ENCODE assay signal across 13 mouse cellular contexts in genomic region chr16:31165907-31166306, GRCm38 (mm10). TPM values are rescaled to one million over a fixed set of nuclear protein-coding genes. Genes with fewer than 3 reads are reported as not detected.
DNase-seq lines count a peak whose midpoint lies in the region; ATAC-seq and TF ChIP-seq lines count a peak whose summit lies in the region.
"Had no signal": no experiment of that assay in that cellular context is flagged by ENCODE, and none has a peak within 500 bp of the region (broad histone marks: within the 10 kb centered on the region; RNA-seq: fewer than 3 reads in every experiment).

No protein-coding gene starts in this region.

- no peak for ATAC-seq in kidney, embryonic 15.5 days (replicated peaks; ENCODE audit: low FRiP score)
- no peak for ATAC-seq in limb, embryonic 15.5 days (ENCODE audit: insufficient number of reproducible peaks, low FRiP score, low TSS enrichment, low read depth)
- ATAC-seq: activated CD4-positive, CD25-positive, alpha-beta regulatory T cell, adult 4 months had no signal

- H3K27ac ChIP-seq in kidney, embryonic 15.5 days, result no peak overlapping the region
- peak overlapping the region; percentile 22 for H3K27ac ChIP-seq in limb, embryonic 15.5 days
- no peak overlapping the region for H3K27ac ChIP-seq in thymus, adult 2 months (ENCODE audit: control insufficient read depth, insufficient read depth, low read length)

- H3K36me3 ChIP-seq in kidney, embryonic 15.5 days, result no peaks in the 10 kb centered on the region
- no peaks in the 10 kb centered on the region for H3K36me3 ChIP-seq in limb, embryonic 15.5 days
- no peaks in the 10 kb centered on the region for H3K36me3 ChIP-seq in thymus, adult 2 months (ENCODE audit: control insufficient read depth, insufficient read depth, low read length)

- no peaks in the 10 kb centered on the region for H3K27me3 ChIP-seq in kidney, embryonic 15.5 days
- no peaks in the 10 kb centered on the region for H3K27me3 ChIP-seq in limb, embryonic 15.5 days
- H3K27me3 ChIP-seq in thymus, adult 2 months (ENCODE audit: control insufficient read depth, insufficient read depth, low read length), result no peaks in the 10 kb centered on the region

- peaks cover 19% of the 10 kb centered on the region for H3K4me1 ChIP-seq in kidney, embryonic 15.5 days
- H3K4me1 ChIP-seq in limb, embryonic 15.5 days, result peaks cover 13% of the 10 kb centered on the region
- H3K4me1 ChIP-seq in thymus, adult 2 months (replicated peaks; ENCODE audit: control insufficient read depth, insufficient read depth, low read length), result no peaks in the 10 kb centered on the region; the same call in 1 of the 2 replicates

- TF ChIP-seq POLR2A in thymus, adult 2 months (IDR thresholded peaks at IDR 0.05; ENCODE audit: control insufficient read depth, extremely low read depth, insufficient read depth, low read length, poor library complexity), result no peak

- 61% methylated on average over 4 of the region's 4 CpGs for WGBS in kidney, embryonic 15.5 days
- WGBS in limb, embryonic 15.5 days, result 59% methylated on average over 4 of the region's 4 CpGs
- WGBS in thymus, adult 2 months, result 96% methylated on average over 4 of the region's 4 CpGs

- H3K9ac ChIP-seq in kidney, embryonic 15.5 days, result no peak overlapping the region
- no peak overlapping the region for H3K9ac ChIP-seq in limb, embryonic 15.5 days

- H3K9me3 ChIP-seq in kidney, embryonic 15.5 days (replicated peaks), result no peaks in the 10 kb centered on the region
- H3K9me3 ChIP-seq in limb, embryonic 15.5 days, result no peaks in the 10 kb centered on the region

- no peak overlapping the region for H3K4me3 ChIP-seq in kidney, embryonic 15.5 days (replicated peaks)
- no peak overlapping the region for H3K4me3 ChIP-seq in limb, embryonic 15.5 days
- no peak overlapping the region for H3K4me3 ChIP-seq in thymus, adult 2 months (ENCODE audit: control insufficient read depth, insufficient read depth, low read length)

- H3K4me2 ChIP-seq in kidney, embryonic 15.5 days, result no peak overlapping the region
- no peak overlapping the region for H3K4me2 ChIP-seq in limb, embryonic 15.5 days

- no peak for TF ChIP-seq CTCF in thymus, adult 2 months (IDR thresholded peaks at IDR 0.05; ENCODE audit: borderline replicate concordance, control insufficient read depth, extremely low read depth, insufficient read depth, low read length, poor library complexity)

- peak; percentile 62 for DNase-seq in adrenal gland, adult 2 months
- no peak for DNase-seq in adrenal gland, postnatal 4 days (ENCODE audit: low spot score in 2 of 2)
- DNase-seq in kidney, adult 9 months, result peak; percentile 9
- DNase-seq in adrenal gland, adult 8-10 months, result peak; percentile 29
- DNase-seq in urinary bladder, adult 2 months (ENCODE audit: low spot score), result no peak
- DNase-seq in thymus, adult 2 months, result no peak
- DNase-seq: gastrocnemius, postnatal 10 days; heart, postnatal 36 days; kidney, postnatal 36 days; thymus, adult 18-20 months had no signal

RNA-seq across cellular contexts. Expression of gene Acap2, which starts 35.1 kb away (rescaled TPM):
- 10 to 100 TPM; 31.9 to 40.2 TPM for total RNA-seq in adrenal gland, adult 2 months (2021)
- 8.3 and 9.6 TPM in 2 replicates for polyA plus RNA-seq in adrenal gland, adult 2 months (2012; rRNA removed)
- total RNA-seq in adrenal gland, postnatal 4 days (2021), result 10 to 100 TPM; 49.8 to 49.9 TPM
- polyA plus RNA-seq in kidney, embryonic 15.5 days (2015; fragmentation: Nextera tagmentation; extraction: Ambion mirVana), result 17.6 and 17.7 TPM in 2 replicates
- 10 to 100 TPM; 38.4 to 54.5 (median 46.0) TPM for total RNA-seq in adrenal gland, adult 8-10 months (2022)
- polyA plus RNA-seq in limb, embryonic 15.5 days (2015; fragmentation: Nextera tagmentation; extraction: Ambion mirVana), result 24.8 and 26.5 TPM in 2 replicates
- 40.7 and 42.0 TPM in 2 replicates for polyA plus RNA-seq in urinary bladder, adult 2 months (2012; rRNA removed)
- polyA plus RNA-seq in thymus, adult 2 months (2012; rRNA removed), result 21.4 and 25.5 TPM in 2 replicates

Comparison
In these comparisons a context has a peak if more than half of its experiments do, and no peak if none do; other contexts are left out.
1. DNase-seq: peak in adrenal gland, adult 2 months (single experiment), kidney, adult 9 months (single experiment) and adrenal gland, adult 8-10 months (single experiment); none in adrenal gland, postnatal 4 days (0 of 2), urinary bladder, adult 2 months (single experiment) and thymus, adult 2 months (single experiment).